Mouse (Mus musculus): Measurements from ENCODE around the gene Inpp5a. TPM values are rescaled to one million over a fixed set of nuclear protein-coding genes. Genes with fewer than 3 reads are reported as not detected.

The Inpp5a gene
- polyA plus RNA-seq, 1 experiment from 2014 or later = 24.4 TPM

- H3K9ac ChIP-seq = no peak overlapping the region
These were observed 207.0 kb downstream of the Inpp5a start for GRCm38 (mm10) chr7:139595862-139596261.

DNA sequence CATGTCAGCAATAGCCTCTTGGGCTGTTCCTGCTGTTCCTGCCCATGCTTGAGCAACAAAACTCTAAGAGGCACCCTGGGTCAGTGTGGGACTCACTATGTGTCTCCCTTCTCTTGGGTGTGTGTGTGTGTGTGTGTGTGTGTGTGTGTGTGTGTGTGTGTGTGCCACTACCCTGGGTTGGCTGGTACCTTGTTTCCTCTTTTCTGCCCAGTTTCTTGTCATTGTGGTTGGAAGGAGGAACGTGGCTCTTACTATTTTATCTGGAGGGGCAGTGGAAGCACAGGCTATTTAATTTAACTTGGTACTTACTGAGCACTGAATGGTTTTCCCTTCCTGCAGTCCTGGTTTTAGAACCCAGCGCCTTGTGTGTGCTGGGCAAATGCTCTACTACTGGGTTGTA lies 221.4 kb downstream of the Inpp5a start:
- H3K9ac ChIP-seq = no peak overlapping the region
- 78% methylated on average over 2 of the region's 2 CpGs for WGBS
- no peak overlapping the region for H3K4me2 ChIP-seq

More at GRCm38 (mm10) chr7:139595862-139596261, 207.0 kb downstream of the Inpp5a start:
- peaks cover 8% of the 10 kb centered on the region for H3K4me1 ChIP-seq
- H3K27me3 ChIP-seq = peaks cover 13% of the 10 kb centered on the region
- H3K4me2 ChIP-seq = no peak overlapping the region
- H3K27ac ChIP-seq = no peak overlapping the region
- 53% methylated on average over 6 of the region's 6 CpGs for WGBS
- no peaks in the 10 kb centered on the region for H3K9me3 ChIP-seq
- no peaks in the 10 kb centered on the region for H3K36me3 ChIP-seq
- no peak for ATAC-seq (ENCODE audit: insufficient number of reproducible peaks, insufficient read depth, low FRiP score, low TSS enrichment, low read depth)
- H3K4me3 ChIP-seq = no peak overlapping the region

DNA sequence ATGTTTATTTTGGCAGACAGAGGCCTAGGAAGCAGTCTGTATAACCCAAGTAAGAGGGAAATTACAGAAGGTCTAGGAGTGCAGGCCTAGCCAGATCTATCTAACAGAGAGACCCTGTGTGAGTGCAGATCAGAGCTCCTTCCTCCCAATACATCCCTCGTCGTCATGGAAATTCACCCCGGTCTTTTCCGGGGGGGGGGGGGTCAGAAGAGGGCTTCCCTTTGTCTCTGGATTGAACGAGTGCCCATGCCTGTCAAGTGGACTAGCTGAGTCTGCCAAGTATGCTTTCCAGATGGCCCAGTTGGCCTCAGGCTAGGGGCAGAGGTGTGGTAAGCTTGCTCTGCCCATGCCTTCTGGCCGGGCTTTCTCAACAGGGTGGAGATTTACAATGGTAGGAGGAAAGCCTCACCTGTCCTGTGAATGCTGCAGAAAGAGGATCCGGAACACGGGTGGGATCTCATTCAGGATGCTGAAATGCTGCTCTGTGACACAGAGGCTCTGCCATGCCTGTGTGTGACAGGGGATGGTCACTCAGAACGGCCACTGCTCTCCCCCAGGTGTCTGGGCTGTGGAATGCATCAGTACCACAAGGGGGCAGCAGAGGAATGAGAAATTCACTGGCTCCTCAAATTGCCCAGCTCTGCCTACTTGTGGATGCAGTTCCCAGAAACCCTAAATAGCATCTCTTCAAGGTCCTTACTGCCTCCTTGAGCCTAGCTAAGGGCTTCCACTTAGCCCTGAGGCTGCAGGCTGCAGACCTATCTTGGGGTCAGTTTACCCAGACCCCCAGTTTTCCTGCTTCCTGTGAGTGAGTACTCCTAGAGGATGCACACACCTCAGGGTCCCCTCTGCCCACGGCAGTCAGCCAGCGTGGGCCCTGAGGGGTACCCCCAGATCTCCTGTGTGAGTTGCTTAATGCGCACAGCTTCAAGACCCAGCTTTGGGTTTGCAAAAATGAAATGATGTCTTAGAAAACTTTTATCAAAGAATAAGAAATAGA lies 227.2 kb downstream of the Inpp5a start:
- Histone ChIP-seq H3K4me3 (no peak overlapping the region), H3K4me2 (no peak overlapping the region), H3K4me1 (no peaks in the 10 kb centered on the region), H3K36me3 (no peaks in the 10 kb centered on the region), H3K9me3 (no peaks in the 10 kb centered on the region), H3K27me3 (peaks cover 7% of the 10 kb centered on the region; the same call in 1 of the 2 replicates), H3K9ac (no peak overlapping the region), H3K27ac (no peak overlapping the region)
- 51% methylated on average over 12 of the region's 12 CpGs for WGBS
- ATAC-seq (ENCODE audit: insufficient number of reproducible peaks, insufficient read depth, low FRiP score, low TSS enrichment, low read depth) = no peak

More for the DNA sequence above, 221.4 kb downstream of the Inpp5a start:
- Histone ChIP-seq H3K9me3 (no peaks in the 10 kb centered on the region), H3K27ac (no peak overlapping the region), H3K4me3 (no peak overlapping the region), H3K36me3 (no peaks in the 10 kb centered on the region), H3K27me3 (no peaks in the 10 kb centered on the region; the same call in 1 of the 2 replicates), H3K4me1 (no peaks in the 10 kb centered on the region)
- ATAC-seq (ENCODE audit: insufficient number of reproducible peaks, insufficient read depth, low FRiP score, low TSS enrichment, low read depth) = no peak

GRCm38 (mm10) chr7:139622568-139622967 lies 233.7 kb downstream of the Inpp5a start:
- Histone ChIP-seq H3K4me3 (no peak overlapping the region), H3K27me3 (peaks cover 4% of the 10 kb centered on the region; the same call in 1 of the 2 replicates), H3K36me3 (no peaks in the 10 kb centered on the region), H3K4me1 (no peaks in the 10 kb centered on the region), H3K9me3 (no peaks in the 10 kb centered on the region), H3K9ac (no peak overlapping the region), H3K27ac (no peak overlapping the region), H3K4me2 (no peak overlapping the region)
- 84% methylated on average over 13 of the region's 13 CpGs for WGBS
- no peak for ATAC-seq (ENCODE audit: insufficient number of reproducible peaks, insufficient read depth, low FRiP score, low TSS enrichment, low read depth)

GRCm38 (mm10) chr7:139625156-139625555 lies 236.2 kb downstream of the Inpp5a start:
- H3K4me2 ChIP-seq = no peak overlapping the region
- no peak for ATAC-seq (ENCODE audit: insufficient number of reproducible peaks, insufficient read depth, low FRiP score, low TSS enrichment, low read depth)
- no peak overlapping the region for H3K27ac ChIP-seq
- no peaks in the 10 kb centered on the region for H3K4me1 ChIP-seq
- no peaks in the 10 kb centered on the region for H3K27me3 ChIP-seq
- H3K9me3 ChIP-seq = no peaks in the 10 kb centered on the region
- 84% methylated on average over 9 of the region's 9 CpGs for WGBS
- H3K4me3 ChIP-seq = no peak overlapping the region
- no peaks in the 10 kb centered on the region for H3K36me3 ChIP-seq
- no peak overlapping the region for H3K9ac ChIP-seq

Other genes starting within 250 kb of the Inpp5a start
- gene Lrrc27, start 176.1 kb upstream of the Inpp5a start, polyA plus RNA-seq (2015; fragmentation: Nextera tagmentation; extraction: Ambion mirVana) = 2.0 and 2.1 TPM in 2 replicates
- 0.18 and 0.22 TPM in 2 replicates for gene Stk32c, start 175.8 kb upstream of the Inpp5a start, polyA plus RNA-seq (2015; fragmentation: Nextera tagmentation; extraction: Ambion mirVana)
- 13.7 and 16.0 TPM in 2 replicates for gene Pwwp2b, start 140.6 kb upstream of the Inpp5a start, polyA plus RNA-seq (2015; fragmentation: Nextera tagmentation; extraction: Ambion mirVana)
- 0.17 TPM in 1 of 2 replicates, not detected in the other for gene Nkx6-2, start 193.7 kb downstream of the Inpp5a start, polyA plus RNA-seq (2015; fragmentation: Nextera tagmentation; extraction: Ambion mirVana)